Mouse (Mus musculus) embryo, embryonic 10 days (tissue): ENCODE measurements around the gene Eepd1.

Experiments
- DNase-seq: peaks from one replicate; pipeline ENCODE4 v3.0.0-alpha.2; 2015; ENCODE audit warnings: low spot score

Gene Eepd1

GRCm38 (mm10) chr9:25535487-25535886 lies 54.1 kb downstream of the Eepd1 start:
- no peak for DNase-seq

- DNase-seq, result no peak
Measured at GRCm38 (mm10) chr9:25539461-25539860, 58.1 kb downstream of the Eepd1 start.

- no peak for DNase-seq
Measured at GRCm38 (mm10) chr9:25541355-25541754, 60.0 kb downstream of the Eepd1 start.

GRCm38 (mm10) chr9:25545212-25545611 lies 63.9 kb downstream of the Eepd1 start:
- no peak for DNase-seq

GRCm38 (mm10) chr9:25549130-25550060 lies 68.0 kb downstream of the Eepd1 start:
- DNase-seq, result no peak

- no peak for DNase-seq
Measured at GRCm38 (mm10) chr9:25550196-25550595, 68.8 kb downstream of the Eepd1 start.

- DNase-seq, result no peak
Measured at GRCm38 (mm10) chr9:25552532-25552931, 71.2 kb downstream of the Eepd1 start.

- DNase-seq, result no peak
Measured at GRCm38 (mm10) chr9:25554246-25554803, 73.0 kb downstream of the Eepd1 start.

- DNase-seq, result no peak
Measured at GRCm38 (mm10) chr9:25555261-25555660, 73.9 kb downstream of the Eepd1 start.

- no peak for DNase-seq
Measured at GRCm38 (mm10) chr9:25556008-25556407, 74.7 kb downstream of the Eepd1 start.

GRCm38 (mm10) chr9:25557378-25557777 lies 76.0 kb downstream of the Eepd1 start:
- DNase-seq, result no peak

- no peak for DNase-seq
Measured at GRCm38 (mm10) chr9:25558834-25559233, 77.5 kb downstream of the Eepd1 start.

GRCm38 (mm10) chr9:25560016-25560758 lies 78.8 kb downstream of the Eepd1 start:
- no peak for DNase-seq

- DNase-seq, result no peak
Measured at GRCm38 (mm10) chr9:25561143-25561542, 79.8 kb downstream of the Eepd1 start.

- no peak for DNase-seq
Measured at GRCm38 (mm10) chr9:25563806-25564205, 82.5 kb downstream of the Eepd1 start.

- no peak for DNase-seq
Measured at GRCm38 (mm10) chr9:25567071-25567470, 85.7 kb downstream of the Eepd1 start.

- DNase-seq, result no peak
Measured at GRCm38 (mm10) chr9:25568783-25569182, 87.4 kb downstream of the Eepd1 start.

- DNase-seq, result no peak
Measured at GRCm38 (mm10) chr9:25570011-25570410, 88.7 kb downstream of the Eepd1 start.

GRCm38 (mm10) chr9:25570436-25570835 lies 89.1 kb downstream of the Eepd1 start:
- no peak for DNase-seq

- DNase-seq, result no peak
Measured at GRCm38 (mm10) chr9:25571381-25571780, 90.0 kb downstream of the Eepd1 start.

GRCm38 (mm10) chr9:25573753-25574152 lies 92.4 kb downstream of the Eepd1 start:
- DNase-seq, result peak; percentile 76

- peak; percentile 31 for DNase-seq
Measured at GRCm38 (mm10) chr9:25574186-25574585, 92.8 kb downstream of the Eepd1 start.
